Mouse (Mus musculus) c-Kit-positive CD71-positive TER-119-negative erythroid progenitor cells, embryonic 14.5 days (primary cell): ENCODE measurements around the gene Tmprss7.

ENCODE experiments used
- DNase-seq: peaks from one replicate; pipeline ENCODE4 v3.0.0-alpha.2; 2013; ENCODE audit warnings: low read depth

Gene Tmprss7

DNA sequence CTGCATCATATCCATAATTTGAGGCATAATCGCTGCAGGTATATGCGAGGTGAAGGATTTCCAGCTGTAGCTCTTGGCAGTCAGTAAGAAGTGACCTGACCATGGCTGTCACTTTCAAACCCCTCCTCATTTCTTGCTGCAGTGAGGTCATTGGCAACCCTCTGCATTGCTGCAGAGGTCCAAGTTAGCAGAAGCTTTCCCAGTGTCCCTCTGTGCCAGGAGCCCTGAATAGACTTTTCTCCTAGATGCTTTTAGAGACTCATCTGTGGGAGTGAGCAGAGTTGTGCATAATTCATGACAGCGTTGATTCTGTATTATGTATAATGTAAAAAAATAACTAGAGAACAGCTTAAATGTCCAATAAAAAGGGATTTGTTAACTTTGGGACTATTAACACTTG is 8.2 kb downstream of the Tmprss7 start:
- no peak for DNase-seq

DNA sequence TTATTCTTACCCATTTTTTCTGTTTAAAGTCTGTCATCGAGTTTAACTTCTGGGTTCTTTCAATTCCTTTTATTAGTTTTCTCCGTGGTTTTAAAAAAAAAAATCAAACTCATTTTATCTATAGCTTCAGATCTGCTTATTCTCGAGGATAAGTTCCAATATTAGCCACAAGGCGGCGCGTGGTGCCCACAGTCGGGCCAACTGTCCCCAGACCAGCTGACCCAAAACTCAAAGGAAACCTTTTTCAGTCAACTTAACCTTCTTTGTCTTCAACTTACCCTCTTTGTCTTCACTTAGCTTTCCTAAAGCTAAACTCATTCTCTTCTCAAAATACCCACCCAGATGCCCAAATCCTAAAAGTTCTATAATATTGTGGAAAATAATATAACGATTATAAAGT is 8.6 kb downstream of the Tmprss7 start:
- DNase-seq = peak; percentile 20

DNA sequence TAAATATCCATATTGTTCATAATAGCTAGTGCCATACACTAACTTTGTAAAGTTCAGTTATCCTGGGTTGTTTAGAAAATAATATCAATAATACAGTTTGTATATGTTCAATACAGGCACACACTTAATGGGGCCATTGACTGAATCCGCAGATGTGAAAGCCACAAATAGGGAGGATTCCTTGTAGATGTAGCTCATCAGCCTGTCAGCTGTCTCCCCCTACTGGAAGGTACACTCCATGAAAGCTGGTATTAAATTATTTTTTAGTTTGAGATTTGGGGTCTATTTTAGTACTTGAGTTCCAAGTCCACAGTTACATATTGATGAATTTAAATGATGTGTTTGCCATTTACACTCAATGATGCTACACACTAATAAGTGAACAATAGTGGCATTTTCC is 17.0 kb downstream of the Tmprss7 start:
- DNase-seq = no peak

GRCm38 (mm10) chr16:45670005-45670404 is 23.5 kb downstream of the Tmprss7 start:
- DNase-seq = no peak

DNA sequence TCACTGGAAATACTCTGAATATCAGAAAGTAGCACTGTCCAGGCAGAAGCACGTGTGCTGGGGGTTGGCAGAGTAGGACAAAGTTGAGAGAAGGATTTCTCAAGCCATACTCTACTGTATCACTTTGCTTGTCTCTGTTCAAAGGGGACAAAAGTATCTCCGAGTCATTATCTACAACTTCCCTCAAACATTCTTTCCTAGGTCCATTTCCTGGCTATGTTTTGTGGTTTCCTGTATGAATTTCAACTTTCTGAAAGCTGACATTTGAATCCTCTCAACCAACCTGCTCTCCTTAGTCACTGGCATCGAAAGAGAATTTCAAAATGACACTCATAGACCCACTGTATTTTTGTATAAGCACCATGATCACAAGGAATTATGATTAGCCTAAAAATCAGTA is 25.3 kb downstream of the Tmprss7 start:
- DNase-seq = no peak

- no peak for DNase-seq
These were observed 27.3 kb downstream of the Tmprss7 start for GRCm38 (mm10) chr16:45666136-45666535.

GRCm38 (mm10) chr16:45662381-45662780 is 31.1 kb downstream of the Tmprss7 start:
- DNase-seq = no peak

DNA sequence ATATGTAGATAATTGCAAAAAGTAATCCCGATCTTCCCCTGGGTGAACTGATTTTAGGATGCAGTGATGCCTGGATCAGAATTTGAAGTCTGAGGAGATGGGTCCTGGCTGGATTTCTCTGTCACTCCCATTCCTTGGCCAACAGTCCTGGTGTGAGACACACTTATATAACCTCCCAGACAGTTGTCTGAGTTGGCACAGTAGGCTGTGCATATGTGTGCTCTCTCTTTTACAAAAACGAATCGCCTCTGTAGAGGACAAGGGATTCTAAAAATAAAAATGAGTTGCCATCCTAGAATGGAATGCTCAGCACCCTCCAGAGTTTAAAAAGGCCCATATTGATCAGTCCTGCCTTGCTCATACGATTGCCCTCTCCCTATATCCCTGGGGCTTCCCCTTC is 33.9 kb downstream of the Tmprss7 start:
- no peak for DNase-seq

DNA sequence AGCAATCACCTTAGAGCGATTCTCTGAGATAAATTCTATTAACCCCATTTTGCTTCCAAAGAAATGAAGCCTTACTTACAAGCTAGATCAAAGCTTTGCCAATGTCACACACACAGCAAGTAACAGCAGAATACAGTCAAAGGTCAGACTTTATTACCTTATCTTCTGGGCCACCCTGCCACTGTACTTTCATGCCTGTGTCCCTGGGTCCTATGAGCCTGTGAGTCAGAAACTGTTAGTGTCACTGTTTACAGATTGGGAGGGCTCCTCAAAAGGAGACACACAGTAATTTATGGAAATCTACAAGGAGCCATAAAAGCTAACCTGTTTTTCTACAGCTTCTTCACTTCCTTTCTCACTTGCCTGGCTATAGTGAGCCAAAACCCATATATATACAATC is 35.2 kb downstream of the Tmprss7 start:
- DNase-seq = no peak

- no peak for DNase-seq
These were observed 35.8 kb downstream of the Tmprss7 start for GRCm38 (mm10) chr16:45657574-45658159.

GRCm38 (mm10) chr16:45654465-45654864 is 39.0 kb downstream of the Tmprss7 start:
- no peak for DNase-seq

- peak; percentile 10 for DNase-seq
These were observed 39.5 kb downstream of the Tmprss7 start, which contains the start of gene BC016579 for GRCm38 (mm10) chr16:45653934-45654332. Gene BC016579, minus strand, starts transcription at chr16:45654068.

- no peak for DNase-seq
These were observed 40.2 kb downstream of the Tmprss7 start for GRCm38 (mm10) chr16:45653009-45653933.

DNA sequence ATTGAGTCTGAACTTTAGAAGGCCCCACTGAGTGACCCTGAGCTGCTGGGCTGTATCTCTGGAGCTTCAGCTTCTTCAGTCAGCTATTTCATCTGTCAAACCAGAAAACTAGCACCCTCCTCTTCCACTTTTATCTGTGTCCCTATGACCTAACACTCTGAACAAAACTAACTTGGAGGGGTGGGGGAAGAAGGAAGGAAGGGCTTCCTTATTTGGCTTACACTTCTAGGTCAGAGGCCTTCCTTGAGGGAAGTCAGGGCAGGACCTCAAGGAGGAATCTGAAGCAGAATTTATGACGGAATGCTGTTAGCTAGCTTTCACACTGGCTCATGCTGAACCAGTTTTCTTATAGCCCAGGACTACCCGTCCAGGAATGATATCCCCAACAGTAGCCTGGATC is 42.0 kb downstream of the Tmprss7 start:
- DNase-seq = no peak

DNA sequence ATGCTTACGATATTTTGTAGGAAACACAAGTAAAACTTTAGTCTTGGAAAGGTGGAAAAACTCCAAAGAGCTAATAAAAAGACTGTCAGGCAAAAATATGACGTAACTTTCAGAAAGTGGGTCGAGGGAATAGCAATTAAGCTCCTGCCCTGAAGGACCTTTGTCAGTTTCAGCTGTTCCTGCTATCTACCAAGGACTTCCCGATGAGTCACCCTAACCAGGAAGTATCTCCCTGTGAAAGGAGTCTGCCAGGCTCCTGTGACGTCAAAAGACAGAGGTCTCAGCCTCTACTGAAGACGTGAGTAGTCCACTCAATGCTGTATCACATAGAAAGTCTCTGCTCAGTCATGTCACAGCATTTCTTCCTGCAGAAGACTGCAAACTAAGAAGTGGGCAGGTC is 49.1 kb downstream of the Tmprss7 start:
- DNase-seq = no peak

GRCm38 (mm10) chr16:45643944-45644343 is 49.5 kb downstream of the Tmprss7 start:
- no peak for DNase-seq

DNA sequence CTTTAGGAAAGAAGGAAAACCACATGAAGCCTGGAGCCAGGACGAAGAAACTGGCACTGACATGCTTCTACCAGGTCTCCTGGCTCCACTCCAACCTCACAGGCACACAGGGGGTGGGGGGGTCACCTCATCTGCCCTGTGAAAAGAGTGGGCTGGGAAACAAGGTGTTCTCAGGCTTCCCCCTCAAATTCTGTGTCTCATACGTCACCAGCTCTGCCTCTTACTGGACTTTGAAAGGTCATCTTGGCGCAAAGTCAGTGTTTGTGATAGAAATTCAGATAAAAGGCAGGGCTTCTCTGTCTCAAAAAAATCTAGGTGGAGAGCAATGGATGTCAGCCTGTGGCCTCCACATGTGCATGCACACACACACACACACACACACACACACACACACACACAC is 52.2 kb downstream of the Tmprss7 start:
- no peak for DNase-seq

- no peak for DNase-seq
These were observed 53.2 kb downstream of the Tmprss7 start for GRCm38 (mm10) chr16:45640070-45640762.

DNA sequence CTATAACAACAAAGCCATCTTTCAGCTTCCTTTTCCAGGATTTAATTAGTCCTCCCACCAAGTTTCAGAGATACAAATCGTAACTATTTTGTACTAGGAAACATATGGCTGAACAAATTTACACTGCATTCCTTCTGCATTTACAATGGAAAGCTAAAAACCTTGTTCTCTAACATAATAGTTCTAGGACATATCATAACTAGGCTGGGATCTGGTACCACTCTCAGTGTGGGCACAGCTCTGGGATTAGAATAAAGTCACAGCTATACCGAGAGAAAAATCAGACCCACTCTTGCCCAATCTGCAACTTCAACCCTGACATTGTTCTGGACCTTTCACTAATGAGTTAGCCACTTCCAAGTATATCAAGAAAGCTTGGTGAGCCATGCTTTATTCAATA is 57.6 kb downstream of the Tmprss7 start:
- no peak for DNase-seq

- DNase-seq = no peak
These were observed 61.0 kb downstream of the Tmprss7 start for GRCm38 (mm10) chr16:45632420-45632819.

DNA sequence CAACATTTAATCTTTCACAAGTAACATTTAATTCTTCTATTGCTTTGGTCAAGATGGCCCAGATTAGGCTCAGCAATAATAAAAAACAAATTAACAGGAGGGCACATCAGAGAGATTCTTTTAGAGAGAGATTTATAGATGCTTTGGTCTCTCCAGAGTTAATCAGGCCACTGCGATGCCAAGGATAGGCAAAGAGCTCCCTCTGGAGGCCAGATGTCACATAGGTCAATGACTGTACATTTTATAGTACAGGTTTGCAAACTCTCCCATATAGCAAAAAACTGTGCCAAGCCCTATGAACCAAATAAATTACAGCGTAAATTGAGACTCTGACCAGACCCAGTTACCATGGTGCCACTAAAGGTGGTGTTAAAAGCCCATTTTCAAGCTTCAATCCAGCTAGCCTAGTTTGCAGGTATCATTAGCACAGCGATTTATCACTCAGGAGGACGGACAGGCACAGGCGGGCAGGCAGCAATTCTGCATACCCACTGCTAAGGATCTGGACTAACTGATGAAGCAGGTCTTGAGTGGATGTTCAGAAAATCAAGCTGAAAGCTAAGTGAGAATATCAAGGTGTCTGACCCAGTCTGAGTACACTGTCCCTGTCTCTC is 63.0 kb downstream of the Tmprss7 start:
- DNase-seq = peak; percentile 29

- DNase-seq = no peak
These were observed 63.9 kb downstream of the Tmprss7 start for GRCm38 (mm10) chr16:45629497-45630105.
